Mouse (Mus musculus) heart, postnatal 0 days (tissue): ENCODE results near the gene Mpp6.

Experiments used
- CTCF ChIP-seq: IDR thresholded peaks from 2 replicates; pipeline ENCODE4 v1.5.1; 2016; ENCODE audit warnings: antibody characterized with exemption, control low read depth, low read depth
- EP300 ChIP-seq: IDR thresholded peaks from 2 replicates; pipeline ENCODE4 v1.6.1; 2016; ENCODE audit warnings: antibody characterized with exemption, low read depth

DNA sequence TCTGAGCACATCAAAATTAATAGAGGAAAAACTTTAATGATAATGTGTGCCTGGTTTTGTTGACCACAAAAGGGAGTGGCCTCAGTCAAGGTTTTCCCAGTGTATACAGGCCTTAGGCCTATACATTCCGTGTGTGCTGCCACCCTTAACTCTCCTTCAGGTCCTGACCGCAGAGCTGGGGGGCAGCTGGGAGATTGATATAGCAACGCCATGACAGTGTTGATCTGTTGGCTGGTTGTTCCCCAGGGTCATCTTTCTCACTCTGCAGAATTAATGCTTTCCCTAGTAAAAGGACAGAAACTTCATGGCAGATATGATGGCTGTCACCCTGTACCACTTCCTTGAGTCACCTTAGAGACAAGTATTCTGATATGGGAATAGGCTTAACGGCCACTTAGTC is 94.3 kb downstream of the Mpp6 start:
- no peak for TF ChIP-seq CTCF
- TF ChIP-seq EP300 = no peak
